Mouse (Mus musculus): Measurements from ENCODE around the gene Acta1.

DNA sequence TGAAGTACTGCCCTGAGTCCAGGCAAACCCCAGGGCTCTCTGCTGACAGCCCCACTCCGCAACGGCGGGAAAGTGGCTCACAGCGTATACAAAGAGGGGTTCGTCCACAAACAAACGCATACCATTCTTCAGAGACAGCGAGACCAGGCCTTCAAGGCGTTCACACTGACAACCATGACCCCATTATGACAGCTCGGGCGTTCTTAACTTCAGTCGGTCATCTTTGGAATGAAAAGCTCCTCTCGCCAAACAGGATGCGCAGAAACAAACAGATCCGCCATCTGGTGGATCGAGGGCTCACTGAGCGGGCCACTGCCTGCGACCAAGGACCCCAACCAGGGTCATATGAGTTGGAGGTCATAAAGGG is 36.0 kb downstream of the Acta1 start:
- no peak for TF ChIP-seq POLR2A (IDR thresholded peaks at IDR 0.05; ENCODE audit: low read depth, low read length)
- no peak for TF ChIP-seq CTCF (IDR thresholded peaks at IDR 0.05; ENCODE audit: extremely low read depth, insufficient read length, insufficient replicate concordance, low read depth, low read length)
